Mouse (Mus musculus) liver, embryonic 11.5 days (tissue): ENCODE data around the gene Mdga1. TPM values are rescaled to one million over a fixed set of nuclear protein-coding genes. Genes with fewer than 3 reads are reported as not detected.

ENCODE experiments used
- ATAC-seq: fragments of 200-750 bp; cut with Nextera tagmentation; replicated peaks from 2 replicates; pipeline ENCODE4 v1.8.0; 2017; ENCODE audit warnings: moderate number of reproducible peaks, mild to moderate bottlenecking, moderate TSS enrichment, moderate library complexity; ENCODE audit not compliant: low FRiP score
- DNase-seq: peaks from one replicate; pipeline ENCODE4 v3.0.0-alpha.2; 2017; ENCODE audit warnings: low spot score
- H3K27ac ChIP-seq: fragments of 300-500 bp; sonication (generic); 2 replicates; pipeline ENCODE4 v1.5.1; 2014; ENCODE audit warnings: mild to moderate bottlenecking, low read depth, low read length, control low read depth
- H3K27me3 ChIP-seq: fragments of 300-500 bp; sonication (generic); replicated peaks from 2 replicates; pipeline ENCODE4 v1.6.1; 2014; ENCODE audit warnings: low read length, mixed read lengths; ENCODE audit not compliant: control insufficient read depth, insufficient read depth
- H3K36me3 ChIP-seq: fragments of 300-500 bp; sonication (generic); 2 replicates; pipeline ENCODE4 v1.6.1; 2014; ENCODE audit warnings: mild to moderate bottlenecking, low read length, moderate library complexity, mixed read lengths; ENCODE audit not compliant: control insufficient read depth, insufficient read depth
- H3K4me1 ChIP-seq: fragments of 300-500 bp; sonication (generic); replicated peaks from 2 replicates; pipeline ENCODE4 v1.6.1; 2014; ENCODE audit warnings: low read length, mixed read lengths; ENCODE audit not compliant: control insufficient read depth, insufficient read depth
- H3K4me2 ChIP-seq: fragments of 300-500 bp; sonication (generic); 2 replicates; pipeline ENCODE4 v1.6.1; 2014; ENCODE audit warnings: mild to moderate bottlenecking, control low read depth, moderate library complexity
- H3K4me3 ChIP-seq: fragments of 300-500 bp; sonication (generic); 2 replicates; pipeline ENCODE4 v1.5.1; 2014; ENCODE audit warnings: low read depth, low read length, control low read depth
- H3K9ac ChIP-seq: fragments of 300-500 bp; sonication (generic); 2 replicates; pipeline ENCODE4 v1.6.1; 2014; ENCODE audit warnings: low read depth, low read length, control low read depth
- H3K9me3 ChIP-seq: fragments of 300-500 bp; sonication (generic); 2 replicates; pipeline ENCODE4 v1.6.1; 2016; ENCODE audit warnings: low read length, inconsistent platforms, mixed read lengths; ENCODE audit not compliant: control insufficient read depth
- whole genome bisulfite sequencing: fragments of 180-500 bp; shearing (Covaris S2); extraction: QIAGEN DNeasy Blood & Tissue Kit; methylation state at CpG from one replicate; pipeline ENCODE4 v1.1.7; 2014; 5-methylcytosine and 5-hydroxymethylcytosine counted together
- polyA plus RNA-seq: library from polyadenylated mRNA; unstranded; fragments of >200 nt; fragmentation: Nextera tagmentation; extraction: Ambion mirVana; gene quantifications from 2 replicates; pipeline ENCODE4 v1.2.1, GENCODE M21; 2014

The Mdga1 gene
- polyA plus RNA-seq, 1 experiment from 2014 or later: 1.7 TPM

DNA sequence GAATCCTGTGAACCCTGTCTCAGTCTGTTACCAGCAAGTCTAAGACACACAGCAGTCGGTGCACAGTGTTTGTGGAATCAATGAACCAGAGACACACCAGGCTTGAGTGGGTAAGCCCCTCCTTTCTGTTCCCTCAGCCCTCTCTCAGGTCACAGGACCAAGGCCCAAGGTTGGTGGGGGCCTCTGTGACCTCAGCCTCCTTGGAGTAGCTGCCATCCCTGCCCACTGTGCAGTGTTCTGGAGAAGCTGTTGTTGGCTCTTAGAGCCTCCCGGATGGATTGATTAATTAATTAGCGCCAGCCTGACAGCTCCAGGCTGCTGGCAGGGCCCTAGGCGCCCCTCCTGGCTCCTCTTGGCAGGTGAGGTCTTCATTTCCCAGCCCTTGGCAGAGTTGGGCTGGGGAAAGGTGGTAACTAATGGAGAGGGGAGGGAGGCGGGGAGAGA lies 22.6 kb downstream of the Mdga1 start:
- Histone ChIP-seq H3K9me3 (no peaks in the 10 kb centered on the region), H3K27ac (no peak overlapping the region), H3K36me3 (no peaks in the 10 kb centered on the region), H3K9ac (no peak overlapping the region), H3K4me2 (no peak overlapping the region), H3K4me1 (no peaks in the 10 kb centered on the region), H3K4me3 (no peak overlapping the region), H3K27me3 (no peaks in the 10 kb centered on the region)
- ATAC-seq: no peak
- WGBS: 51% methylated on average over 5 of the region's 5 CpGs
- no peak for DNase-seq

DNA sequence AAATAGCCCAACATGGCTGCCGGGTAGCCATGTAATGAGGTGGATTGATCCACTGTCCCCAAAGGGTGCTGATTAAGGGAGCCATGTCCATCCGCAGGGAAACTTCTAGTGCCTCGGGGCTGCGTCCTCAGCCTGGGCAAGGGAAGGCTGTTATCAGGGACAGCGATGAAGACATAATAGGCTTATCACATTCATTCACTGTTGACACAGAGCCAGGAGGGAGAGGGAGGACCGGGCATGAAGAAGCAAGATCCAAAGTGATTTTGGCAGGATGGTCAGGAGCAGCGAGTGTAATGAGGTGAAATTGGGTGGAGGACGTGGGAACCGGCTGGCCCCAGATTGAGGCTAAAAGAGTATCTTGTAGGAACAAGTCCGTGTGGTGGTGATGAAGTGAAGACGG lies 25.5 kb downstream of the Mdga1 start:
- H3K4me3 ChIP-seq: no peak overlapping the region
- no peak for DNase-seq
- no peaks in the 10 kb centered on the region for H3K27me3 ChIP-seq
- H3K36me3 ChIP-seq: no peaks in the 10 kb centered on the region
- no peaks in the 10 kb centered on the region for H3K4me1 ChIP-seq
- H3K27ac ChIP-seq: no peak overlapping the region
- no peak for ATAC-seq
- H3K9me3 ChIP-seq: no peaks in the 10 kb centered on the region
- 63% methylated on average over 11 of the region's 11 CpGs for WGBS
- H3K9ac ChIP-seq: no peak overlapping the region
- no peak overlapping the region for H3K4me2 ChIP-seq

DNA sequence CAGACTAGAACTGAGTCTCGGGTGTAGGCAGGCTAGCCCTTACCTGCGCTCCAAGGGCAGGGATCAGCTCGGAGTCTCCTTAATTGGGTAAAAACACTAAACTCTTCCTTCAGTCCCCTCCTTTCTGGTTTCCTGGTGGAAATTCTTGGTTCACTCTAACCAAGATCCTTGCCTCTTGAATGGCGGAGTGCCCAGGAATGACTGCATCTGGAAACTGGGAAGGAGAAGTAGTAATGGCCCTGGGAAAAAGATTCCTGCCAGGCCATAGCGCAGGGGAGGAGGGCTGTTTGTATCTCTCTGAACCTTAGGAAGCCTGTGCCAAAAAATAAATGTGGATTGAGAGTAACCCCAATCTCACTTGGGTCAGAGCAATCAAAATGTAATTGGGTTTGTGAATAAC lies 30.9 kb downstream of the Mdga1 start:
- Histone ChIP-seq H3K4me2 (no peak overlapping the region), H3K27me3 (no peaks in the 10 kb centered on the region), H3K36me3 (no peaks in the 10 kb centered on the region), H3K9me3 (no peaks in the 10 kb centered on the region), H3K4me1 (no peaks in the 10 kb centered on the region), H3K9ac (no peak overlapping the region), H3K4me3 (no peak overlapping the region), H3K27ac (no peak overlapping the region)
- ATAC-seq (no peak), DNase-seq (no peak)
- 88% methylated on average over 5 of the region's 5 CpGs for WGBS

- no peaks in the 10 kb centered on the region for H3K9me3 ChIP-seq
- no peaks in the 10 kb centered on the region for H3K36me3 ChIP-seq
- no peak overlapping the region for H3K4me3 ChIP-seq
- ATAC-seq (no peak), DNase-seq (no peak)
- no peaks in the 10 kb centered on the region for H3K4me1 ChIP-seq
- WGBS: 87% methylated on average over 9 of the region's 9 CpGs
- no peak overlapping the region for H3K27ac ChIP-seq
- no peaks in the 10 kb centered on the region for H3K27me3 ChIP-seq
- no peak overlapping the region for H3K4me2 ChIP-seq
- H3K9ac ChIP-seq: no peak overlapping the region
These were observed 32.5 kb downstream of the Mdga1 start for GRCm38 (mm10) chr17:29937350-29937781.

- H3K4me2 ChIP-seq: no peak overlapping the region
- ATAC-seq (no peak), DNase-seq (no peak)
- H3K4me3 ChIP-seq: no peak overlapping the region
- 83% methylated on average over 12 of the region's 12 CpGs for WGBS
- no peak overlapping the region for H3K9ac ChIP-seq
- H3K9me3 ChIP-seq: no peaks in the 10 kb centered on the region
- no peak overlapping the region for H3K27ac ChIP-seq
- no peaks in the 10 kb centered on the region for H3K36me3 ChIP-seq
- H3K27me3 ChIP-seq: peaks cover 11% of the 10 kb centered on the region; the same call in 1 of the 2 replicates
- H3K4me1 ChIP-seq: no peaks in the 10 kb centered on the region
These were observed 35.6 kb downstream of the Mdga1 start for GRCm38 (mm10) chr17:29934133-29934851.

DNA sequence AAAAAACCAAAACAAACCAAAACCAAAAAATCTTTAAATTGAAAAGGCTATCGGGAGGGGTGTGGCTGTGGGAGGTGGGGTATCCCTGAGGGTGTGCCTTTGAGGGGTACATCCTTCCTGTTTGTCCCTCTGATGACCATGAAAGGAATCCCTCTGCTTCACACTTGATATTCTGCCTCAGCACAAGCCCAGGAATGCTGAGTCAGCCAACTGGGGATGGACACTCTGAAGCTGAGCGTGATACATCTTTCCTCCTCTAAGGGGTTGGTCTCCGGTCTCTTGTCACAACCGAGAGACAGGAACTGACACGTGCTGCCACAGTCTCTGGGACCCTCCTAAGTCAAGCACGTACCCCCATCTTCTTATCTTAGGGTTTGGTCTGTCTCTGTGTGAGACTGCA lies 37.1 kb downstream of the Mdga1 start:
- no peaks in the 10 kb centered on the region for H3K9me3 ChIP-seq
- no peak overlapping the region for H3K4me2 ChIP-seq
- no peaks in the 10 kb centered on the region for H3K36me3 ChIP-seq
- 61% methylated on average over 6 of the region's 6 CpGs for WGBS
- DNase-seq (no peak), ATAC-seq (no peak)
- no peak overlapping the region for H3K4me3 ChIP-seq
- peaks cover 11% of the 10 kb centered on the region; the same call in 1 of the 2 replicates for H3K27me3 ChIP-seq
- H3K4me1 ChIP-seq: 0 out of 2 replicates have a peak, but pooled peaks cover 3% of the 10 kb centered on the region
- H3K27ac ChIP-seq: no peak overlapping the region
- H3K9ac ChIP-seq: no peak overlapping the region

DNA sequence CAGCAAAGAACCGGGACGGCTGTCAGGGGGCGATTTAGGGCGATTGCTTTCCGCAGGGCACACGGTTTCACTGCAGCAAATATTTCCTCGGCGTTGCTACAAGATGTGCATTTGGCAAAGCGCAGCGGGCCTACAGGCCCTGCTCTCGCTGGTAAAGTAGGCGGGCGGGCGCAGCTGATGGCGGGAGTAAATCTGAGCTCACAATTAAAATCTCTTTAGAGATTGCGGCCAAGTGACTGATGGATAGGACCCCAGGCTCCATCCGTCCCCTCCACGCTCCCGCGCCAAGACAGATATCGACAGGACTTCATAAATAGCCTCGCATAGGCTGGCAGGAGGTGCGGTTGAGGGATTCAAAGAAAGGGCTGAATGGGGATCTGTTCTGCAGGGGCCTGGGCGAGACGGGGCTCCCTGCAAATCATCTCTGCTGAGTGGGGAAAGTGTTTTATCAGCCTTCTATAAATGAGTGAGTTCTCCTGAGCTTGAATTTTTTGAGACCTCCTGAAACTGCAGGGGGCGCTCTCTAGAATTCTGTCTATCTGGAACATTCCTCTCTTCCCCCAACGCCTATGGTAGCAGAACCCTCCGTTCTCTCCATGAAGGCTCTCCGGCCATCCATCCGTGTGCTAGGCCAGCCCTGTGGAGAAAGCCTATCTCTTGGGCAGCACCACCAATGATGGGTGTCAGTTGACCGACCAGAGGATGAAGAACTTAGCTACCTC lies 38.5 kb downstream of the Mdga1 start:
- H3K27ac ChIP-seq: no peak overlapping the region
- DNase-seq (no peak), ATAC-seq (no peak)
- H3K4me2 ChIP-seq: no peak overlapping the region
- peaks cover 11% of the 10 kb centered on the region; the same call in 1 of the 2 replicates for H3K27me3 ChIP-seq
- H3K36me3 ChIP-seq: no peaks in the 10 kb centered on the region
- 0 out of 2 replicates have a peak, but pooled peaks cover 3% of the 10 kb centered on the region for H3K4me1 ChIP-seq
- 72% methylated on average over 31 of the region's 31 CpGs for WGBS
- H3K9ac ChIP-seq: no peak overlapping the region
- no peak overlapping the region for H3K4me3 ChIP-seq
- H3K9me3 ChIP-seq: no peaks in the 10 kb centered on the region

- no peak for DNase-seq
- no peak overlapping the region for H3K4me3 ChIP-seq
- no peak overlapping the region for H3K9ac ChIP-seq
- H3K9me3 ChIP-seq: no peaks in the 10 kb centered on the region
- peaks cover 11% of the 10 kb centered on the region; the same call in 1 of the 2 replicates for H3K27me3 ChIP-seq
- 0 out of 2 replicates have a peak, but pooled peaks have one; percentile 23 for ATAC-seq
- H3K4me2 ChIP-seq: peak overlapping the region; percentile 23
- WGBS: 20% methylated on average over 16 of the region's 16 CpGs
- H3K27ac ChIP-seq: no peak overlapping the region
- no peaks in the 10 kb centered on the region for H3K36me3 ChIP-seq
- H3K4me1 ChIP-seq: 0 out of 2 replicates have a peak, but pooled peaks cover 3% of the 10 kb centered on the region
These were observed 41.1 kb downstream of the Mdga1 start for GRCm38 (mm10) chr17:29928751-29929237.
